Mouse (Mus musculus) ES-E14 (cell line): Measurements from ENCODE around the gene Cdk17. TPM values are rescaled to one million over a fixed set of nuclear protein-coding genes. Genes with fewer than 3 reads are reported as not detected.

Experiments used
- DNase-seq: peaks from one replicate; pipeline ENCODE4 v3.0.0-alpha.2; 2013; ENCODE audit warnings: low read depth, low spot score
- H3K27ac ChIP-seq: 2 replicates; pipeline ENCODE4 v1.5.1; 2012; ENCODE audit warnings: low read depth, mild to moderate bottlenecking, low read length, moderate library complexity, mixed read lengths; ENCODE audit not compliant: poor library complexity, insufficient read depth, severe bottlenecking
- H3K36me3 ChIP-seq: 2 replicates; pipeline ENCODE4 v1.6.1; 2012; ENCODE audit warnings: mild to moderate bottlenecking, low read length, moderate library complexity, mixed read lengths; ENCODE audit not compliant: control insufficient read depth, poor library complexity, insufficient read depth, severe bottlenecking
- H3K4me1 ChIP-seq, 2 experiments: fragments of 150-350 bp in 1 of 2; sonication (generic) in 1 of 2; 2 replicates each; pipeline ENCODE4 v1.6.1; 2012; ENCODE audit warnings: low read length in 2 of 2, mild to moderate bottlenecking in 1 of 2, mixed read lengths in 1 of 2; ENCODE audit not compliant: control insufficient read depth in 2 of 2, insufficient read depth in 2 of 2, poor library complexity in 1 of 2
- H3K4me3 ChIP-seq, 2 experiments: fragments of 150-350 bp in 1 of 2; sonication (generic) in 1 of 2; 2 replicates each; pipeline ENCODE4 v1.5.1; 2012; ENCODE audit warnings: low read length in 2 of 2, low read depth in 1 of 2, mild to moderate bottlenecking in 1 of 2, mixed read lengths in 1 of 2; ENCODE audit not compliant: insufficient read depth in 1 of 2, poor library complexity in 1 of 2, severe bottlenecking in 1 of 2
- H3K9ac ChIP-seq: 2 replicates; pipeline ENCODE4 v1.6.1; 2012; ENCODE audit warnings: low read depth, mild to moderate bottlenecking, low read length, mixed read lengths; ENCODE audit not compliant: poor library complexity, insufficient read depth, severe bottlenecking
- H3K9me3 ChIP-seq: fragments of 150-350 bp; sonication (generic); 2 replicates; pipeline ENCODE4 v1.6.1; 2012; ENCODE audit warnings: low read depth, mild to moderate bottlenecking, low read length; ENCODE audit not compliant: control insufficient read depth, insufficient read depth
- CHD2 ChIP-seq: IDR thresholded peaks from 2 replicates; pipeline ENCODE4 v1.6.1; 2014; ENCODE audit warnings: mild to moderate bottlenecking, low read depth, low read length, inconsistent platforms
- HCFC1 ChIP-seq: IDR thresholded peaks from 2 replicates; pipeline ENCODE4 v1.6.1; 2012; ENCODE audit warnings: low read length, inconsistent platforms, borderline replicate concordance; ENCODE audit not compliant: insufficient read depth
- MAFK ChIP-seq: IDR thresholded peaks from 2 replicates; pipeline ENCODE4 v1.6.1; 2014; ENCODE audit warnings: mild to moderate bottlenecking, low read depth, low read length, inconsistent platforms; ENCODE audit not compliant: insufficient read depth
- ZC3H11A ChIP-seq: IDR thresholded peaks from 2 replicates; pipeline ENCODE4 v1.6.1; 2012; ENCODE audit warnings: low read depth, mild to moderate bottlenecking, inconsistent platforms, low read length, borderline replicate concordance
- ZNF384 ChIP-seq: IDR thresholded peaks from 2 replicates; pipeline ENCODE4 v1.6.1; 2012; ENCODE audit warnings: low read depth, low read length, inconsistent platforms
- in situ Hi-C, 2 experiments: fragments of 600-800 bp; cut with MboI; formaldehyde crosslinking; loops; one replicate each; pipeline ENCODE4 v1.15.1; 2025; ENCODE audit warnings: low sequenced_read_pairs in 2 of 2, inconsistent platforms in 1 of 2; ENCODE audit not compliant: unreplicated experiment in 2 of 2
- total RNA-seq: library from RNA; depleted of rRNA; stranded (reverse); fragments of 300-350 nt; gene quantifications from 2 replicates; pipeline ENCODE4 v1.2.3, GENCODE M21; 2012

Gene Cdk17
- total RNA-seq, 1 experiment = 28.0 TPM

DNA sequence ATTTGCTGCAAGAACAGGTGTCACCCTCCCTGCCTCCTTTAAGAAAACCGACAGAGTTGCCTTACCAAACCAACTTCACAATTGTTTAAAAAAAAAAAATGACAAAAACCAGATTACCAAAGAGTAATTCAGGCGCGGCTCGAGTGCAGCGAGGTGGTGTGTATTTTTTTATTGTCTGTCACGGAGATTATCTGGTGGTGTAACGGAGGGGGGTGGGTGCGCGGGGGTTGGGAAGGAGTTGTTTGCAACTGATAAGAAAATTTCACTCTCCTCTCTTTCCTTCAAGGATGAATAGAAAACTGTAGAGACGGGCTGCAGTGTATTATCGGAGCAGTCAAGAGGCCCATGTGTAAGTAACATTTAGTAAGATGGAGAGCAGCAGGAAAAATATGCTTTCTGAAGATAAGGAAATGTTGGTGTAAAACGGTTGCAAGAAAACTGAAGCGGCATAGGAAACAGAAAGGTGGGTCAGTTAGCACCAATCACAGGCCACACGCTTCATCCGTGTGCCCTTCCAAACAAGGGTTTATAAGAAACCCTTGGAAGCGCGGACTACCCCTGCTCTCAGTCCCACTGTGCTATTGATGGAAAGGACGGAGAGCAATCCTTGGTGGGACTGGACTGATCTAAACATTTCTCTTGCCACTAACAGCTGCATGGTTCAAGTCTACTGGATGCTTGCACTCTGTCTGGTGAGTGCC, 17.2 kb upstream of the Cdk17 start:
- no peak overlapping the region for H3K27ac ChIP-seq
- no peaks in the 10 kb centered on the region for H3K4me1 ChIP-seq
- no peaks in the 10 kb centered on the region for H3K9me3 ChIP-seq
- TF ChIP-seq CHD2 = no peak
- no peak for TF ChIP-seq HCFC1
- no peak for TF ChIP-seq ZNF384
- TF ChIP-seq ZC3H11A = no peak
- no peak for TF ChIP-seq MAFK
- no peaks in the 10 kb centered on the region for H3K36me3 ChIP-seq
- no peak for DNase-seq
- no peak overlapping the region for H3K9ac ChIP-seq
- in situ Hi-C loops = no loop called here
- H3K4me3 ChIP-seq = no peak overlapping the region

DNA sequence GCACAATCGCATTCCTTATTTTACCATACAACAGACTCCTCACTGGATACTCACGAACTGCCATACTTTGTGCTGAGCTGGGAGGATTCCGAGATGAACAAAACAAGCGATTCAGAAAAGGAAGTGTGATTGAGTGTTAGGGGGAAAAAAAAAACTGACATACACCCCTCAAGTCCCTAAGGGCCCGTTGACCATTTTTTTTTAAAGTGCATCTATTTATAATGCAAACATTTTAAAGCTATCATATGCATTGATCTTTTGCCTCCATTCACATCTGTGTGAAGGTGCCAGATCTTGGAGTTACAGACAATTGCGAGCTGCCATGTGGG, 16.7 kb upstream of the Cdk17 start:
- Histone ChIP-seq H3K9me3 (no peaks in the 10 kb centered on the region), H3K4me1 (no peaks in the 10 kb centered on the region), H3K4me3 (no peak overlapping the region), H3K9ac (no peak overlapping the region), H3K36me3 (no peaks in the 10 kb centered on the region), H3K27ac (no peak overlapping the region)
- in situ Hi-C loops = no loop called here
- DNase-seq = no peak
- no peak for TF ChIP-seq ZNF384
- TF ChIP-seq HCFC1 = no peak
- no peak for TF ChIP-seq CHD2
- TF ChIP-seq ZC3H11A = no peak
- no peak for TF ChIP-seq MAFK

DNA sequence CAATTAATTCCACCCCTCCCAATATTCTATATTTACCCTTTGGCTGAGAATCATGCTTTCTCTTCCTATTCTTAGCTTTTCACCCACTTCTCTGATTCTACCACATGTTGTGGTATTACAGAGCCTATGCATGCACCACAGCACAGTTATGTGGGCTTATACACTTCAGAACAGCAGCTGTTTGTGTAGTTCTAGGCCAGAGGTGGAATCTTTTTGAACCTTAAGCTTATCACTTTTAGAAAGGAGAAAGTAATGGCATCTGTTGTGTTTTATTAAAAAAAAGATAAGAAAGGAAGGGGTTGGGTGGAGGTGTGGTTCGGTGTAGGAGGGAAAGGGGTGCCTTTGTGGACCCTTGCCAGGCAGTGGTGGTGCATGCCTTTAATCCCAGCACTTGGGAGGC, 16.1 kb upstream of the Cdk17 start:
- H3K36me3 ChIP-seq = no peaks in the 10 kb centered on the region
- no peaks in the 10 kb centered on the region for H3K9me3 ChIP-seq
- no peak overlapping the region for H3K4me3 ChIP-seq
- DNase-seq = no peak
- no peaks in the 10 kb centered on the region for H3K4me1 ChIP-seq
- H3K27ac ChIP-seq = no peak overlapping the region
- TF ChIP-seq ZC3H11A (no peak), CHD2 (no peak), ZNF384 (no peak), HCFC1 (no peak), MAFK (no peak)
- H3K9ac ChIP-seq = no peak overlapping the region
- in situ Hi-C loops = no loop called here

DNA sequence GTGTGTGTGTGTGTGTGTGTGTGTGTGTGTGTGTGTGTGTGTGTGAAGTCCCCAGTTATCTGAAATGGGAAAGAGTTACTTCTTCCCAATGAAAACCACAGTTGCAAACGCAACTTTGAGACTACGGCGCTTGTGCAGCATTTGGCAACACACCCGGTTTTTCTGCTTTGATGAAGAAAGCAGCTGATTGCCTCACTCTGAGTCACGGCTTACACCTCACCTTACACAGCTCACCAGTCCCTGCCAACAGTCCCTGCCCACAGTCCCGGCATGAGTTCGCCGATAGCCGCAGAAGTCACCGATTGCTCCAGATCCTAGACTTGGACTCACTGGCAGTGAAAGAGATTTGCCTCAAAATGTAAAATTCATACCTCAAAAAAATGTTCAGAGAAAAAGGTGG, 15.6 kb upstream of the Cdk17 start:
- Histone ChIP-seq H3K9ac (no peak overlapping the region), H3K4me1 (no peaks in the 10 kb centered on the region), H3K9me3 (no peaks in the 10 kb centered on the region), H3K27ac (no peak overlapping the region), H3K4me3 (no peak overlapping the region), H3K36me3 (no peaks in the 10 kb centered on the region)
- in situ Hi-C loops = no loop called here
- TF ChIP-seq MAFK (no peak), HCFC1 (no peak), ZNF384 (no peak), ZC3H11A (no peak), CHD2 (no peak)
- no peak for DNase-seq

DNA sequence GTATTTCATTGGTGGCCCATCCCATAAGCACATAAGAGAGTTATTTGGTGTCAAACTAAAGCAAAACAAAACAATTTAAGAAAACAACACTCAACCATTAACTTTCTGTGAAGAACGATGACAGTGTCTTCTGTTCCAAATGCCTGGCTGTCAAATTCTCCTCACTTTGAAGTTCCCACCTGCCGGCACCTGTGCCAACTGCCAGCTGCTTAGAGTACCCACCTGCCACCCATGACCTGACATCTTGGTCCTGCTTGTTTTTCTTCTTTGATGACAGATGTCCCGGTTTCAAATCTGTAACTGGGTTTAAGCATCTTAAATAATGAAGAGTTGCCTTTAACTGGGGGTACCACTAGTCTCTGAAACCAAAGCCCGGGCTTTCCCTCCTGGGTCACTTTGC, 14.1 kb upstream of the Cdk17 start:
- Histone ChIP-seq H3K9me3 (no peaks in the 10 kb centered on the region), H3K4me1 (no peaks in the 10 kb centered on the region), H3K9ac (no peak overlapping the region), H3K4me3 (no peak overlapping the region), H3K27ac (no peak overlapping the region), H3K36me3 (no peaks in the 10 kb centered on the region)
- in situ Hi-C loops = no loop called here
- no peak for DNase-seq
- TF ChIP-seq HCFC1 = no peak
- no peak for TF ChIP-seq ZNF384
- TF ChIP-seq ZC3H11A = no peak
- no peak for TF ChIP-seq MAFK
- TF ChIP-seq CHD2 = no peak
